12 mouse cellular contexts compared by ENCODE assay signal in genomic region chr6:134670881-134671411, GRCm38 (mm10). TPM values are rescaled to one million over a fixed set of nuclear protein-coding genes. Genes with fewer than 3 reads are reported as not detected.
DNase-seq lines count a peak whose midpoint lies in the region; ATAC-seq lines count a peak whose summit lies in the region.
"Had no signal": no experiment of that assay in that cellular context is flagged by ENCODE, and none has a peak within 500 bp of the region (broad histone marks: within the 10 kb centered on the region; RNA-seq: fewer than 3 reads in every experiment).

No protein-coding gene starts in this region.

- no peak for ATAC-seq in kidney, embryonic 15.5 days (replicated peaks; ENCODE audit: low FRiP score)
- 0 out of 2 replicates have a peak, but pooled peaks have one; percentile 35 for ATAC-seq in stomach, embryonic 14.5 days (ENCODE audit: insufficient number of reproducible peaks, insufficient read depth, low FRiP score, low read depth)
- ATAC-seq in activated CD4-positive, CD25-positive, alpha-beta regulatory T cell, adult 4 months: no peak

- H3K9me3 ChIP-seq in kidney, embryonic 15.5 days (replicated peaks): no peaks in the 10 kb centered on the region
- H3K9me3 ChIP-seq in stomach, embryonic 14.5 days (ENCODE audit: control insufficient read depth, low read depth, low read length): no peaks in the 10 kb centered on the region
- H3K9me3 ChIP-seq: G1E; limb, embryonic 13.5 days had no signal

- 50% methylated on average over 4 of the region's 4 CpGs for WGBS in kidney, embryonic 15.5 days
- WGBS in stomach, embryonic 14.5 days: 45% methylated on average over 4 of the region's 4 CpGs

- intact Hi-C loops in heart, postnatal 25 days (cut with DNase I): no loop called here
- intact Hi-C loops in left cerebral cortex, postnatal 36 days (cut with DNase I): no loop called here

- peaks cover 32% of the 10 kb centered on the region for H3K4me1 ChIP-seq in kidney, embryonic 15.5 days
- H3K4me1 ChIP-seq in stomach, embryonic 14.5 days (ENCODE audit: control insufficient read depth, insufficient read depth, low read length): 0 out of 2 replicates have a peak, but pooled peaks cover 6% of the 10 kb centered on the region

- no peaks in the 10 kb centered on the region for H3K36me3 ChIP-seq in kidney, embryonic 15.5 days
- no peaks in the 10 kb centered on the region for H3K36me3 ChIP-seq in stomach, embryonic 14.5 days (ENCODE audit: control insufficient read depth, insufficient read depth, low read length)
- H3K36me3 ChIP-seq: limb, embryonic 13.5 days had no signal

- H3K27me3 ChIP-seq in kidney, embryonic 15.5 days: no peaks in the 10 kb centered on the region
- H3K27me3 ChIP-seq in stomach, embryonic 14.5 days (ENCODE audit: control insufficient read depth, insufficient read depth, low read length): no peaks in the 10 kb centered on the region
- H3K27me3 ChIP-seq: limb, embryonic 13.5 days had no signal

- no peak overlapping the region for H3K9ac ChIP-seq in kidney, embryonic 15.5 days
- H3K9ac ChIP-seq in stomach, embryonic 14.5 days (replicated peaks; ENCODE audit: low read depth, low read length): no peak overlapping the region
- H3K9ac ChIP-seq: limb, embryonic 13.5 days had no signal

- DNase-seq in kidney, adult 8-10 months: no peak
- peak; percentile 22 to 78 for DNase-seq in adrenal gland, postnatal 36 days
- peak; percentile 14 for DNase-seq in heart, postnatal 25 days (ENCODE audit: low spot score)
- DNase-seq in thymus, postnatal 36 days: no peak
- DNase-seq in left cerebral cortex, postnatal 36 days (ENCODE audit: low spot score in 2 of 2): no peak
- DNase-seq: cerebellum, adult 9-11 months; thymus, adult 2 months had no signal

- no peak overlapping the region for H3K4me3 ChIP-seq in kidney, embryonic 15.5 days (replicated peaks)
- H3K4me3 ChIP-seq in stomach, embryonic 14.5 days (ENCODE audit: low read depth, low read length): no peak overlapping the region
- H3K4me3 ChIP-seq: limb, embryonic 13.5 days had no signal

- no peak overlapping the region for H3K4me2 ChIP-seq in kidney, embryonic 15.5 days
- H3K4me2 ChIP-seq in stomach, embryonic 14.5 days (replicated peaks; ENCODE audit: low read depth, low read length): no peak overlapping the region
- H3K4me2 ChIP-seq: limb, embryonic 13.5 days had no signal

- H3K27ac ChIP-seq in kidney, embryonic 15.5 days: peak overlapping the region; percentile 28; the same call in 1 of the 2 replicates
- peak overlapping the region; percentile 10; the same call in 1 of the 2 replicates for H3K27ac ChIP-seq in stomach, embryonic 14.5 days (ENCODE audit: low read length)
- H3K27ac ChIP-seq: limb, embryonic 13.5 days had no signal

RNA-seq across cellular contexts. Expression of gene Borcs5, which starts 31.6 kb away (rescaled TPM):
- polyA plus RNA-seq in kidney, embryonic 15.5 days (2015; fragmentation: Nextera tagmentation; extraction: Ambion mirVana): 15.8 and 16.4 TPM in 2 replicates
- total RNA-seq in adrenal gland, postnatal 36 days (2021): 10 to 100 TPM; 13.7 to 15.4 TPM
- 10 to 100 TPM in 1 of 2 experiments, 1 to 10 TPM in 1; 9.1 to 10.3 TPM for total RNA-seq in heart, postnatal 25 days (2021)
- 18.4 and 21.1 TPM in 2 replicates for polyA plus RNA-seq in stomach, embryonic 14.5 days (2014; fragmentation: Nextera tagmentation; extraction: Ambion mirVana)
- 10 to 100 TPM; 10.8 to 15.5 TPM for polyA plus RNA-seq in activated CD4-positive, CD25-positive, alpha-beta regulatory T cell, adult 4 months (2017; shearing (Covaris generic))
- total RNA-seq in left cerebral cortex, postnatal 36 days (2021): 10 to 100 TPM; 33.4 to 42.4 TPM

RNA-seq across cellular contexts. Expression of gene Mansc1, which starts 38.7 kb away (rescaled TPM):
- 6.9 and 7.0 TPM in 2 replicates for polyA plus RNA-seq in kidney, embryonic 15.5 days (2015; fragmentation: Nextera tagmentation; extraction: Ambion mirVana)
- total RNA-seq in adrenal gland, postnatal 36 days (2021): 1 to 10 TPM; 4.4 to 4.9 TPM
- total RNA-seq in heart, postnatal 25 days (2021): 1 to 10 TPM; 5.5 TPM
- polyA plus RNA-seq in stomach, embryonic 14.5 days (2014; fragmentation: Nextera tagmentation; extraction: Ambion mirVana): 9.6 and 10.4 TPM in 2 replicates
- polyA plus RNA-seq in activated CD4-positive, CD25-positive, alpha-beta regulatory T cell, adult 4 months (2017; shearing (Covaris generic)): 1 to 10 TPM; 8.6 to 9.9 TPM
- total RNA-seq in left cerebral cortex, postnatal 36 days (2021): 10 to 100 TPM in 1 of 2 experiments, 1 to 10 TPM in 1; 9.9 to 14.0 TPM
- total RNA-seq: G1E had no signal
- polyA plus RNA-seq: G1E had no signal

Comparison
In these comparisons a context has a peak if more than half of its experiments do, and no peak if none do; other contexts are left out.
1. DNase-seq: peak in adrenal gland, postnatal 36 days (2 of 2) and heart, postnatal 25 days (single experiment); none in kidney, adult 8-10 months (0 of 2), thymus, postnatal 36 days (0 of 2) and left cerebral cortex, postnatal 36 days (0 of 2).